Mouse (Mus musculus): ENCODE data around the gene Alox15. TPM values are rescaled to one million over a fixed set of nuclear protein-coding genes. Genes with fewer than 3 reads are reported as not detected.

Alox15 gene
- polyA plus RNA-seq, 1 experiment from 2014 or later: 1.1 TPM

GRCm38 (mm10) chr11:70297405-70297804, 54.4 kb downstream of the Alox15 start:
- no peaks in the 10 kb centered on the region for H3K36me3 ChIP-seq (ENCODE audit: control insufficient read depth, insufficient read depth)
- peak overlapping the region; percentile 82 for H3K27ac ChIP-seq (ENCODE audit: low read length)
- peak overlapping the region; percentile 24 for H3K4me2 ChIP-seq (ENCODE audit: low read depth, low read length)
- ATAC-seq (replicated peaks; ENCODE audit: extremely low read depth, insufficient read depth, low FRiP score): peak; percentile 49; the same call in 1 of the 2 replicates
- H3K4me3 ChIP-seq (ENCODE audit: low read length): no peak overlapping the region
- H3K9ac ChIP-seq (ENCODE audit: low read length): no peak overlapping the region
- H3K27me3 ChIP-seq (ENCODE audit: control insufficient read depth, insufficient read depth, low read length): no peaks in the 10 kb centered on the region
- no peaks in the 10 kb centered on the region for H3K9me3 ChIP-seq (replicated peaks; ENCODE audit: control insufficient read depth, low read length)
- H3K4me1 ChIP-seq (ENCODE audit: control insufficient read depth, insufficient read depth, low read length): 0 out of 2 replicates have a peak, but pooled peaks cover 2% of the 10 kb centered on the region
- 43% methylated on average over 4 of the region's 4 CpGs for WGBS

Other genes with a start within 250 kb of the Alox15 start
- 0.64 and 1.1 TPM in 2 replicates for gene Mgl2, start 221.7 kb downstream of the Alox15 start, polyA plus RNA-seq (2015; fragmentation: Nextera tagmentation; extraction: Ambion mirVana)
- 0.51 and 1.1 TPM in 2 replicates for gene Clec10a, start 195.8 kb downstream of the Alox15 start, polyA plus RNA-seq (2015; fragmentation: Nextera tagmentation; extraction: Ambion mirVana)
- gene Slc16a11, start 139.3 kb downstream of the Alox15 start, polyA plus RNA-seq (2015; fragmentation: Nextera tagmentation; extraction: Ambion mirVana): 0.33 and 0.41 TPM in 2 replicates
- 5.0 and 5.6 TPM in 2 replicates for gene Slc16a13, start 131.0 kb downstream of the Alox15 start, polyA plus RNA-seq (2015; fragmentation: Nextera tagmentation; extraction: Ambion mirVana)
- 18.1 and 20.2 TPM in 2 replicates for gene Bcl6b, start 122.2 kb downstream of the Alox15 start, polyA plus RNA-seq (2015; fragmentation: Nextera tagmentation; extraction: Ambion mirVana)
- 116 and 121 TPM in 2 replicates for gene 0610010K14Rik, start 114.1 kb downstream of the Alox15 start, polyA plus RNA-seq (2015; fragmentation: Nextera tagmentation; extraction: Ambion mirVana)
- 8.2 and 9.0 TPM in 2 replicates for gene Gm21988, start 112.2 kb downstream of the Alox15 start, polyA plus RNA-seq (2015; fragmentation: Nextera tagmentation; extraction: Ambion mirVana)
- gene Rnasek, start 112.2 kb downstream of the Alox15 start, polyA plus RNA-seq (2015; fragmentation: Nextera tagmentation; extraction: Ambion mirVana): 218 and 227 TPM in 2 replicates
- 3.5 and 4.2 TPM in 2 replicates for gene Alox12, start 96.7 kb downstream of the Alox15 start, polyA plus RNA-seq (2015; fragmentation: Nextera tagmentation; extraction: Ambion mirVana)
- 2.8 and 7.2 TPM in 2 replicates for gene Alox12e, start 29.4 kb downstream of the Alox15 start, polyA plus RNA-seq (2015; fragmentation: Nextera tagmentation; extraction: Ambion mirVana)
- 22.1 and 22.5 TPM in 2 replicates for gene Pelp1, start 58.0 kb upstream of the Alox15 start, polyA plus RNA-seq (2015; fragmentation: Nextera tagmentation; extraction: Ambion mirVana)
- 9.5 and 11.7 TPM in 2 replicates for gene Arrb2, start 80.6 kb upstream of the Alox15 start, polyA plus RNA-seq (2015; fragmentation: Nextera tagmentation; extraction: Ambion mirVana)
- 25.2 and 27.8 TPM in 2 replicates for gene Med11, start 99.9 kb upstream of the Alox15 start, polyA plus RNA-seq (2015; fragmentation: Nextera tagmentation; extraction: Ambion mirVana)
- 1.5 and 1.7 TPM in 2 replicates for gene Zmynd15, start 107.4 kb upstream of the Alox15 start, polyA plus RNA-seq (2015; fragmentation: Nextera tagmentation; extraction: Ambion mirVana)
- 10.2 and 10.9 TPM in 2 replicates for gene Cxcl16, start 108.0 kb upstream of the Alox15 start, polyA plus RNA-seq (2015; fragmentation: Nextera tagmentation; extraction: Ambion mirVana)
- gene Tm4sf5, start 153.2 kb upstream of the Alox15 start, polyA plus RNA-seq (2015; fragmentation: Nextera tagmentation; extraction: Ambion mirVana): 5.2 and 5.6 TPM in 2 replicates
- gene Vmo1, start 162.6 kb upstream of the Alox15 start, polyA plus RNA-seq (2015; fragmentation: Nextera tagmentation; extraction: Ambion mirVana): 0.31 and 1.3 TPM in 2 replicates
- gene Gltpd2, start 167.2 kb upstream of the Alox15 start, polyA plus RNA-seq (2015; fragmentation: Nextera tagmentation; extraction: Ambion mirVana): 0.16 and 0.37 TPM in 2 replicates
- 607 and 623 TPM in 2 replicates for gene Psmb6, start 173.3 kb upstream of the Alox15 start, polyA plus RNA-seq (2015; fragmentation: Nextera tagmentation; extraction: Ambion mirVana)
- not detected in 2 replicates for gene Gm40193, start 180.9 kb upstream of the Alox15 start, polyA plus RNA-seq (2015; fragmentation: Nextera tagmentation; extraction: Ambion mirVana)
- 9.1 and 12.0 TPM in 2 replicates for gene Pld2, start 188.0 kb upstream of the Alox15 start, polyA plus RNA-seq (2015; fragmentation: Nextera tagmentation; extraction: Ambion mirVana)
- 9.8 and 10.3 TPM in 2 replicates for gene Mink1, start 210.8 kb upstream of the Alox15 start, polyA plus RNA-seq (2015; fragmentation: Nextera tagmentation; extraction: Ambion mirVana)

All from heart, embryonic 16.5 days (tissue).